Mouse (Mus musculus) E14TG2a.4 (cell line): ENCODE measurements around the gene Disp1.

Experiments
- H3K27me3 ChIP-seq: 2 replicates; pipeline ENCODE4 v1.6.1; 2014; ENCODE audit warnings: low read length, control low read depth; ENCODE audit not compliant: insufficient read depth
- H3K36me3 ChIP-seq: 2 replicates; pipeline ENCODE4 v1.6.1; 2014; ENCODE audit warnings: low read length, control low read depth; ENCODE audit not compliant: insufficient read depth
- H3K4me1 ChIP-seq: replicated peaks from 2 replicates; pipeline ENCODE4 v1.6.1; 2014; ENCODE audit warnings: low read depth, low read length, control low read depth
- H3K4me3 ChIP-seq: replicated peaks from 2 replicates; pipeline ENCODE4 v1.5.1; 2014; ENCODE audit warnings: mild to moderate bottlenecking, low read length
- H3K9me3 ChIP-seq: 2 replicates; pipeline ENCODE4 v1.6.1; 2014; ENCODE audit warnings: low read length, control low read depth
- CTCF ChIP-seq: conservative IDR thresholded peaks from 2 replicates; pipeline ENCODE4 v1.5.1; 2014; ENCODE audit warnings: low read length
- NANOG ChIP-seq: IDR thresholded peaks from 2 replicates; pipeline ENCODE4 v1.6.1; 2014; ENCODE audit warnings: borderline replicate concordance, low read length, mixed read lengths
- POU5F1 ChIP-seq: IDR thresholded peaks from 2 replicates; pipeline ENCODE4 v1.6.1; 2014; ENCODE audit warnings: low read length, borderline replicate concordance

The Disp1 gene

DNA sequence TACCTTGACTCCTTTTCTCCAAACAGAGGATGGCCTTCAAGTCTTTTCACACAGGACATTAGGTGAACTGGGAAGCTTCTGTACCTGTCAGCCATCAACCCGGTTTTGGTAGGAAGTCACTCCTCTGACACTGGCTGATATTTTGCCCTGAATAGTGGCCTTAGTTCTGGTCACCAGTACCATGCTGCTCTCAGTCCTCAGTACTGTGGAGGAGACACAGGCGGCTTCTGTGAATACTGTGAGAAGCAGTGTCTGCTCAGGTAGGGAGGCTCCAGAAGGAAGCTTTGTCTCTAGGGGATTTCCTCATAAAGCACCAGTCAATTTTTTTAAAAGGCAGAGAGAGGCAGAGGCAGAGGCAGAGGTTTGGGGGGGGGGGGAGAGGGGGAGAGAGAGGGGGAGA, 80.0 kb downstream of the Disp1 start:
- peaks cover 5% of the 10 kb centered on the region for H3K9me3 ChIP-seq
- no peaks in the 10 kb centered on the region; the same call in 1 of the 2 replicates for H3K4me1 ChIP-seq
- no peak overlapping the region for H3K4me3 ChIP-seq
- H3K27me3 ChIP-seq: no peaks in the 10 kb centered on the region
- TF ChIP-seq NANOG: no peak
- no peak for TF ChIP-seq CTCF
- no peak for TF ChIP-seq POU5F1
- no peaks in the 10 kb centered on the region for H3K36me3 ChIP-seq

DNA sequence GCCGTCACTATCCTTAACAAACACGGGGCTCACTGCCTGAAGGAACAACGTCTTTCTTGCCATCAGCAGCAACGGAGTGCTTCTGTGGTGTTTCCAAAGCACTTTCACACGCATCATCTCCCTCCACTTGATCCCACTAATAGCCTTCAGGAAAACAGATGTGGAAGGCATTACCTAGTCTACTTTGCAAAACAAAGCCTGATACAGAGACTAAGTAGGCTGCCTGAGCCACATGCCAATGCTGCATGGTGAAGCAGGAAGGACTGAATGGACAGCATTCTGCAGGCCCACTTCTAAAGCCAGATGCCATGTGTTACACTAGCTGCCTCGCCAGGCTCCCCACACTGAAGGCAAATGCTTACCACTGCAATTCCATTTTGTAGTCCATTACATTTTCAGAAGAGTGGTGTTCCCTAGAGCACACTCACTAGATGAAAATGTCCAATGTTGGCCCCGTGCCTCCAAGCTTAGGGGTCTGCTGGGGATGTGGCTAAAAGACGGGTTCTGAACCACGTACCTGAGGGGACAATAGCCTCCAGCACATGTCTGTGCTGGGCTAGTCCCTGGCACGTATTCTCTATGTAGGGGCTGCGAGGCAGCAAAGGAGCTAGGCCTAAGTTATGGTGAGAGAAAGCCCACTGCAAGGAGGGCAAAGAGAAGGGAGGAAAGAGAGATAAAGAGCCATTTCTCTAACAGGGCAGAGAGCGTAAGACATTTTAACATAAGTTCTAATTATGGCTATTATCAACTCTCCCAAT, 80.6 kb downstream of the Disp1 start:
- no peaks in the 10 kb centered on the region; the same call in 1 of the 2 replicates for H3K36me3 ChIP-seq
- no peaks in the 10 kb centered on the region for H3K27me3 ChIP-seq
- peaks cover 11% of the 10 kb centered on the region for H3K9me3 ChIP-seq
- no peak overlapping the region for H3K4me3 ChIP-seq
- TF ChIP-seq POU5F1: no peak
- TF ChIP-seq CTCF: no peak
- TF ChIP-seq NANOG: no peak
- no peaks in the 10 kb centered on the region; the same call in 1 of the 2 replicates for H3K4me1 ChIP-seq

DNA sequence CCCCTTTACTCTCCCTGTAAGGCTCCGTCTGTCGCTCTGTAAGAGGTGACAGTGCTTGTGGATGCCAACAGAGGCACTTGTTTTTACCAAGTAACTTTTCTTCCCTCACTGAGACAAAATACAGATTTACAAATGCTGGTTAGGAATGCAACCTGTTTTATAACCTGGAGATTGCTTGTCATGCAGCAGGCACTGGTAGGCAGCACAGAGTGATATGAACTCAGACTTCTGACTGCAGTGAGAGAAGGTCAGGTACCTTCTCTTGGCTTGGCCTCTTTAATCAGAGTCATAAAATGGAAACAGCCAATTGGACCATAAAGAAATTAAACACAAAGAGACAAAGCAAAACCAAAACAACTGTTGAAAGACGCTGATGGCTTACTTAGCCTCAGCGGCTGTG, 83.2 kb downstream of the Disp1 start:
- Histone ChIP-seq H3K4me1 (no peaks in the 10 kb centered on the region; the same call in 1 of the 2 replicates), H3K4me3 (no peak overlapping the region), H3K9me3 (peaks cover 11% of the 10 kb centered on the region), H3K27me3 (no peaks in the 10 kb centered on the region), H3K36me3 (peaks cover 6% of the 10 kb centered on the region)
- no peak for TF ChIP-seq CTCF
- TF ChIP-seq POU5F1: no peak
- no peak for TF ChIP-seq NANOG

DNA sequence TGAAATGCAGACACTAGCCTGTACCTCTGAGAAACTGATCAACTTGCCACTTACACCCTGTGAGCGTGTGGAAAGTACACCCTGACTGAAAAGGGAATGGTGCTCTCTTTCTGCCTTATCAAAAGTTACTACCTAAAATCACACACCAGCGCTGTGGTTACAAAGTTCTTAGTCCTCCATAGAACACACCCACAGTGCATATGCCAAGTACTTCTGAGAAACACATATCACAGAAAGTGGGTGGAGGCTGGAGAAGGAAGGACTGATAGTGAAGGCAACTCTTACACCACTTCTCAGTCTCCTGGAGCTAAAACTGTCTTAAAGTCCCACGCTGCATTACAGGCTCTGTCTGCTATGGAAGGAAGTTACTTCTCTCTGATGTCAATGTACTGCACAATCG, 86.9 kb downstream of the Disp1 start:
- no peak for TF ChIP-seq NANOG
- Histone ChIP-seq H3K4me1 (no peaks in the 10 kb centered on the region), H3K4me3 (no peak overlapping the region), H3K9me3 (peaks cover 11% of the 10 kb centered on the region), H3K27me3 (no peaks in the 10 kb centered on the region), H3K36me3 (peaks cover 6% of the 10 kb centered on the region)

DNA sequence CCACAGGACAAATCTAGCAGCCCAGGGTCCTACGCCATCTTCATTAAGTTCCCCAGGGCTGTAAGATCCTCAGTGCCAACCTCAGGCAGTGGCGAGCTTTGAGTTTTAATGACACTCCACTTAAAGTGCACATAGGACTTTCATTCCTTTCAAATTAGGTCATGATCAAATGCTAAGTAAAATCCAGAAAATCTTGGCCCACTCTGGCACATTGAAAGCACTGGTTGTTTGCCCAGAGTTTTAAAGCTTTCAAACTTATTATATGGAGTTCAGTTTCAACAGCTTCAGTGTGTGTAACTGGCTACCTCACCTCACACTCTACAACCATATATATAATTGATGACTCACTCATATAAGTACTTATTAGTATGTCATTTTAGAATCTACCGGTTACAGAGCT, 87.9 kb downstream of the Disp1 start:
- TF ChIP-seq NANOG: no peak
- no peak for TF ChIP-seq POU5F1
- TF ChIP-seq CTCF: no peak
- H3K4me1 ChIP-seq: no peaks in the 10 kb centered on the region
- H3K9me3 ChIP-seq: peaks cover 11% of the 10 kb centered on the region
- no peak overlapping the region for H3K4me3 ChIP-seq
- H3K27me3 ChIP-seq: no peaks in the 10 kb centered on the region
- peaks cover 6% of the 10 kb centered on the region for H3K36me3 ChIP-seq

DNA sequence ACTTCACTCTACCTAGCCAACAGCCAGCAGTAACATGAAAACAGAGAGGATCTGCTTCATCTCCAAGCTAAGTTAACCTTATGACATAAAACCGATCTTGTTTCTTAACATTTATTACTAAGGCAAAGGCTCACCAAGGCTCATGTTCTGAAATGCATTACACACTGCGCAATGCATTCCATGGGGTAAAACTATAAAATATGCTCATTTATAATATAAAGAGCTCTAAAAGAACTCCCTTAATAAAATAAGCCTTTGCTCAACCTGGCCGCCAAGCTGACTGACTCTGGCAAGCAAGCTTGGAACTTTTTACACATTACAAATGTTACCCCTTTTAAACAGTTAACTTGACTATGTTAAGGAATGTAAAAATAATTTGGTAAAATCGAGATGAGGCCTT, 94.1 kb downstream of the Disp1 start:
- Histone ChIP-seq H3K9me3 (no peaks in the 10 kb centered on the region), H3K27me3 (no peaks in the 10 kb centered on the region), H3K4me1 (no peaks in the 10 kb centered on the region), H3K36me3 (no peaks in the 10 kb centered on the region), H3K4me3 (no peak overlapping the region)
- TF ChIP-seq CTCF: no peak
- no peak for TF ChIP-seq NANOG
- TF ChIP-seq POU5F1: no peak

DNA sequence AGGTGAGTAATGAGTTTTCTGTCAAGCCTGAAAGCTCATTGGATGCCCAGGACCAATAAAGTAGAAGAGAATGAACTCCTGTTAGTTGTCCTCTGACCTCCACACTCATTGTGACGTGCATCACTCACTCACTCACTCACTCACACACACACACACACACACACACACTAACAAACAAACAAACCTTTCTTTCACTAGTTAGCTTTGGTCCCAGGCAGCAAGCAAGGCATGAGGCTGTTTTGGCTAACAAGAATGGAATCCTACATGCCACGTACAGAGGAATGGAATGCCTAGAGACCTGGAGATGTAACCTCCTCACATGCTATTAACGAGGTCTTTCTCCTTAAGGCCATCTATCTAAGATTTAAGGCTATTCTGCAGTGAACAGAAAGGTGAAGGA, 97.6 kb downstream of the Disp1 start:
- no peaks in the 10 kb centered on the region for H3K36me3 ChIP-seq
- no peaks in the 10 kb centered on the region for H3K27me3 ChIP-seq
- no peaks in the 10 kb centered on the region for H3K4me1 ChIP-seq
- H3K9me3 ChIP-seq: no peaks in the 10 kb centered on the region
- H3K4me3 ChIP-seq: no peak overlapping the region
- TF ChIP-seq NANOG: no peak
- no peak for TF ChIP-seq POU5F1
- no peak for TF ChIP-seq CTCF

DNA sequence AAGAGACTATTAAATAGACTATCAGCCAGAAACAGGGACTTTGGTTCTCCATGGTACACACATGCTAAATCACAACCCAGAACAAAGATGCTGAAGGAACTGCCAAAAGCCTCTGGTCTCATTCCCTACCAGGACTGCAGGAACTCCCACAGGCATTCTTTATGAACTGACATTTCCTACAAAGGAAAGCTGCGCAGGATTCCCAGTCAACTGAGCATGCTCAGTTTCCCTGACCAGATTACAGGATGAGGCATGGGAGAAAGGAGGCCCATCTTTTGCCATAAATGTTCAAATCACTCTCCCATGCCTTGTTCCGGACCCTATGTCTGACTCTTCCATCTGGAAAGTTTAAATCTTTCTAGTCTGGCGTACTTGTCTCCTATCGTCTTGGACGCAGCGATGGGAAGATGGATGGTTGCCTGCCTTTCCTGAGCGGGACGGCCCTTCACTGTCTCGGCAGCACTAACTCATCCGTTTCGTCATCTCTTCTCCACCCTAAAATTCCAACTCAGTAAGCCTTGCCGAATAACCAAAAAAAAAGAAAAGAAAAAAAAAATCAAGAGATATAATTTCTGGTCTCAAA, 100.9 kb downstream of the Disp1 start:
- H3K9me3 ChIP-seq: no peaks in the 10 kb centered on the region
- H3K4me3 ChIP-seq: no peak overlapping the region
- H3K36me3 ChIP-seq: no peaks in the 10 kb centered on the region
- no peaks in the 10 kb centered on the region for H3K27me3 ChIP-seq
- TF ChIP-seq POU5F1 (no peak), NANOG (no peak), CTCF (no peak)
- H3K4me1 ChIP-seq: no peaks in the 10 kb centered on the region

DNA sequence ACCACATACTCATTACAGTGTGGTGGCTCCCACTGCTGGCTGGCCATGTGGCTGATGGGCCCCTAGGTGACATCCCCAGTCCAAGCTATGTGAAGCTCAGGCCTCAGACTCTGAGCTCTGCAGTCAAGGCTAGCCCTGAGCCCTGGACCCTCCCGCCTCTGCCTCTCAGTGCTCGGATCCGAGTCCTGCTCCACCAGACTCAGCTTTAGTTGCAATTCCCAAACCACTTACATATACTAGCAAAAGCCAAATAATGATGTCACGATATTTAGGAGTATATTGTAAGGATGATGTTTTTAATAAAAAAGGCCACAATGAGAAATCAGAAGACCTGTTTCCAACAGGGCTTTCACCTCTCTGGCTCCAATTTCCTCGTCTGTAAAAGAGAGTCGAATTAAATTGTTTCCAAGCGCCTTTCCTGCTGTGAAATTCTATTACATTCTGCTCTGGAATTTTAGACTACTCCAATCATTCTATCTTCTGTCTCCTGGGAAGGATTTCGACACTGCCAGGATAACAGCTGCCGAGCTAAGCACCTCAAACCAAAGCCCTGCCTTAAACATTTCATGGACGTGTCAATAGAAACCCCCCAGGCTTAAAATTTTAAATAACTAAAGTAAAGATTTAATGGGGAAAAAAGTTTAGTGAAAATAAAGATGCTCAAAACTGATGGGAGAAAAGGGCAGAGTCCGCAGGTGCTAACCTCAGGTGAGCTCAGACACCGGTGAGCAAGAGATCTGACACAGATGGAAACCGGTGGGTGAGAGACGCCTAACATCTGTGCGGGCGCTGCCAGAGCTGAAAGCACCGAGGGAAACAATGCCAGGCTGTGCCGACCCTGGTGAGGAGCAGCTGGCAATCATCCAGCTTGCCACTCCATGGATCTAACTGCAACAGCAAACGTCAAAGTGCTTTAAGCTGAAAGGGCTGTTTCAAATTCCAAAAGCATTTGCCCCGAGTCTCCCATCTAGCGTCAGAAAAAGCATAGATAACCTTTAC, 103.2 kb downstream of the Disp1 start:
- no peaks in the 10 kb centered on the region for H3K9me3 ChIP-seq
- no peaks in the 10 kb centered on the region for H3K36me3 ChIP-seq
- no peak for TF ChIP-seq POU5F1
- no peak for TF ChIP-seq NANOG
- TF ChIP-seq CTCF: no peak
- no peak overlapping the region for H3K4me3 ChIP-seq
- H3K27me3 ChIP-seq: no peaks in the 10 kb centered on the region
- no peaks in the 10 kb centered on the region for H3K4me1 ChIP-seq
